18 mouse cellular contexts compared by ENCODE assay signal in the genomic region with DNA sequence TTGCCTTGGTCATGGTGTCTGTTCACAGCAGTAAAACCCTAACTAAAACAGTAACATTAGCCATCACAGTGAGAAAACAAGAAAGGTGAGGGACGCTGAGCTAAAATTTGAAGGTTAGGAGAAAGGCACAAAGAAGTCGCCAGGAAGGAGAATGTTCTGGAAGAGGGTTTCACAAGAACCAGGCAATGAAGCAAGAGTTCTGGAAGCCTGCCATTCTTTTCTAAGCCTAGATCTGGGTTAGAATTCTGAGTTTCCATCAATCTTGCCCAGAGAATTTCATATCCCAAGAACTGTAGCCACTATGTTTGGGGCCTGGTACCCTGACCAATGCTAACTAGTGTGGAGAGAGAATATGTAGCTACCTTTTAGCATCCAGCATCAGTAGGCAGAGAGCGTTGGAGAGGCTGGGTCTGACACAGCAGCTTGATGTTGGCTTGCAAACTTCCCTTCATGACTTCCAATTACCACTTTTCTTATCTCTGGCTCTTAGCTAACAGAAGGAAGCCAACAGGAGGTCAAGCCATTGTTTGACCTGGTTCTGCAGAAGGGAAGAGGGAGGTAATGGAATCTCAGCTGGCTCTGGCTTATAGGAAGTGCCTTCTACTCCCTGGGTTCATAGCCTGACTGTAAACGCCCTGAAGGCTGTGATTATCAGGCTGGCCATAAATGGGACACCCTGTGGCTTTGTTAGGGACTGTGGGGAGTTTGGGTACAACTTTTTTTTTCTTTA.
DNase-seq lines count a peak whose midpoint lies in the region; ATAC-seq and TF ChIP-seq lines count a peak whose summit lies in the region.
"Had no signal": no experiment of that assay in that cellular context is flagged by ENCODE, and none has a peak within 500 bp of the region (broad histone marks: within the 10 kb centered on the region; RNA-seq: fewer than 3 reads in every experiment).

No protein-coding gene starts in this region.

- H3K4me2 ChIP-seq in heart, postnatal 0 days (ENCODE audit: low read depth, low read length) = no peak overlapping the region
- H3K4me2 ChIP-seq in stomach, postnatal 0 days (replicated peaks; ENCODE audit: low read depth) = no peak overlapping the region
- H3K4me2 ChIP-seq: embryonic facial prominence, embryonic 15.5 days had no signal

- no peak for TF ChIP-seq POLR2A in liver, adult 2 months (IDR thresholded peaks at IDR 0.05; ENCODE audit: extremely low read depth, insufficient read depth, low read length)

- WGBS in liver, adult 2 months = 75% methylated on average over 4 of the region's 4 CpGs
- 57% methylated on average over 4 of the region's 4 CpGs for WGBS in heart, postnatal 0 days
- WGBS in stomach, postnatal 0 days = 74% methylated on average over 4 of the region's 4 CpGs

- no peak overlapping the region for H3K4me3 ChIP-seq in liver, adult 2 months (ENCODE audit: insufficient read depth, low read depth, low read length)
- no peak overlapping the region for H3K4me3 ChIP-seq in heart, postnatal 0 days (ENCODE audit: low read depth, low read length)
- H3K4me3 ChIP-seq in stomach, postnatal 0 days (ENCODE audit: low read depth, low read length) = no peak overlapping the region
- H3K4me3 ChIP-seq: embryonic facial prominence, embryonic 15.5 days; megakaryocyte, embryonic 14.5 days had no signal

- H3K27me3 ChIP-seq in liver, adult 2 months (ENCODE audit: control insufficient read depth, insufficient read depth, low read length) = no peaks in the 10 kb centered on the region
- no peaks in the 10 kb centered on the region for H3K27me3 ChIP-seq in heart, postnatal 0 days (ENCODE audit: control insufficient read depth, insufficient read depth, low read length)
- no peaks in the 10 kb centered on the region for H3K27me3 ChIP-seq in stomach, postnatal 0 days (ENCODE audit: control insufficient read depth, insufficient read depth, low read length)
- H3K27me3 ChIP-seq: embryonic facial prominence, embryonic 15.5 days had no signal

- no peak for TF ChIP-seq EP300 in heart, postnatal 0 days (IDR thresholded peaks at IDR 0.05; ENCODE audit: low read depth)
- TF ChIP-seq EP300 in stomach, postnatal 0 days (optimal IDR thresholded peaks at IDR 0.05) = no peak

- H3K27ac ChIP-seq in liver, adult 2 months (replicated peaks; ENCODE audit: insufficient read depth, low read depth, low read length) = no peak overlapping the region
- H3K27ac ChIP-seq in heart, postnatal 0 days (ENCODE audit: low read depth) = no peak overlapping the region
- H3K27ac ChIP-seq in stomach, postnatal 0 days (replicated peaks) = no peak overlapping the region
- H3K27ac ChIP-seq: embryonic facial prominence, embryonic 15.5 days had no signal

- TF ChIP-seq CTCF in liver, adult 2 months (IDR thresholded peaks at IDR 0.05; ENCODE audit: low read depth, low read length) = no peak
- TF ChIP-seq CTCF in heart, postnatal 0 days (IDR thresholded peaks at IDR 0.05; ENCODE audit: low read depth) = no peak
- no peak for TF ChIP-seq CTCF in stomach, postnatal 0 days (IDR thresholded peaks at IDR 0.05; ENCODE audit: low read depth)

- peak; percentile 33; the same call in 1 of the 2 replicates for ATAC-seq in heart, postnatal 0 days (ENCODE audit: insufficient read depth, low read depth)
- ATAC-seq in stomach, postnatal 0 days (ENCODE audit: low FRiP score, low TSS enrichment) = no peak
- ATAC-seq: forebrain, embryonic 16.5 days; hindbrain, embryonic 16.5 days; intestine, embryonic 16.5 days had no signal

- no peaks in the 10 kb centered on the region for H3K36me3 ChIP-seq in liver, adult 2 months (ENCODE audit: control insufficient read depth, insufficient read depth, low read length)
- H3K36me3 ChIP-seq in heart, postnatal 0 days (replicated peaks; ENCODE audit: control insufficient read depth, insufficient read depth, low read length) = no peaks in the 10 kb centered on the region
- no peaks in the 10 kb centered on the region for H3K36me3 ChIP-seq in stomach, postnatal 0 days (ENCODE audit: control insufficient read depth, insufficient read depth, low read length)
- H3K36me3 ChIP-seq: embryonic facial prominence, embryonic 15.5 days had no signal

- H3K79me2 ChIP-seq in liver, adult 2 months (ENCODE audit: control insufficient read depth, insufficient read depth, low read length) = no peaks in the 10 kb centered on the region

- H3K9ac ChIP-seq in liver, adult 2 months (ENCODE audit: low read depth, low read length) = no peak overlapping the region
- no peak overlapping the region for H3K9ac ChIP-seq in heart, postnatal 0 days (replicated peaks; ENCODE audit: low read depth, low read length)
- no peak overlapping the region for H3K9ac ChIP-seq in stomach, postnatal 0 days (ENCODE audit: low read length)
- H3K9ac ChIP-seq: embryonic facial prominence, embryonic 15.5 days had no signal

- no peaks in the 10 kb centered on the region for H3K4me1 ChIP-seq in liver, adult 2 months (ENCODE audit: control insufficient read depth, insufficient read depth, low read length)
- H3K4me1 ChIP-seq in heart, postnatal 0 days (ENCODE audit: control insufficient read depth, insufficient read depth) = peaks cover 21% of the 10 kb centered on the region
- no peaks in the 10 kb centered on the region for H3K4me1 ChIP-seq in stomach, postnatal 0 days (replicated peaks; ENCODE audit: control insufficient read depth, insufficient read depth)
- H3K4me1 ChIP-seq: embryonic facial prominence, embryonic 15.5 days had no signal

- no peaks in the 10 kb centered on the region for H3K9me3 ChIP-seq in heart, postnatal 0 days (replicated peaks; ENCODE audit: control insufficient read depth, low read length)
- no peaks in the 10 kb centered on the region for H3K9me3 ChIP-seq in stomach, postnatal 0 days (ENCODE audit: control insufficient read depth, low read length)
- H3K9me3 ChIP-seq: embryonic facial prominence, embryonic 15.5 days had no signal

- intact Hi-C loops in heart, postnatal 14 days (cut with DNase I) = no loop called here

- peak; percentile 46 for DNase-seq in heart, adult 8-10 months (ENCODE audit: low spot score)
- DNase-seq in heart, postnatal 14 days = no peak
- peak; percentile 52 for DNase-seq in liver, adult 2 months (ENCODE audit: extremely low read depth, low read depth, low spot score)
- no peak for DNase-seq in liver
- DNase-seq in heart, postnatal 0 days (ENCODE audit: low spot score) = no peak
- peak; percentile 61 for DNase-seq in lung, postnatal 36 days
- DNase-seq in stomach, postnatal 0 days (ENCODE audit: low spot score) = no peak
- DNase-seq: adrenal gland, postnatal 14 days; cerebellum, adult 11 months; cerebellum, postnatal 14 days; gastrocnemius, postnatal 25 days; midbrain, embryonic 14.5 days; thymus, postnatal 14 days had no signal

Comparison
In these comparisons a context has a peak if more than half of its experiments do, and no peak if none do; other contexts are left out.
1. DNase-seq: peak in heart, adult 8-10 months (single experiment), liver, adult 2 months (single experiment) and lung, postnatal 36 days (single experiment); none in heart, postnatal 14 days (0 of 2), liver (single experiment), heart, postnatal 0 days (single experiment) and stomach, postnatal 0 days (single experiment).